8 mouse cellular contexts compared by ENCODE assay signal in the genomic region with DNA sequence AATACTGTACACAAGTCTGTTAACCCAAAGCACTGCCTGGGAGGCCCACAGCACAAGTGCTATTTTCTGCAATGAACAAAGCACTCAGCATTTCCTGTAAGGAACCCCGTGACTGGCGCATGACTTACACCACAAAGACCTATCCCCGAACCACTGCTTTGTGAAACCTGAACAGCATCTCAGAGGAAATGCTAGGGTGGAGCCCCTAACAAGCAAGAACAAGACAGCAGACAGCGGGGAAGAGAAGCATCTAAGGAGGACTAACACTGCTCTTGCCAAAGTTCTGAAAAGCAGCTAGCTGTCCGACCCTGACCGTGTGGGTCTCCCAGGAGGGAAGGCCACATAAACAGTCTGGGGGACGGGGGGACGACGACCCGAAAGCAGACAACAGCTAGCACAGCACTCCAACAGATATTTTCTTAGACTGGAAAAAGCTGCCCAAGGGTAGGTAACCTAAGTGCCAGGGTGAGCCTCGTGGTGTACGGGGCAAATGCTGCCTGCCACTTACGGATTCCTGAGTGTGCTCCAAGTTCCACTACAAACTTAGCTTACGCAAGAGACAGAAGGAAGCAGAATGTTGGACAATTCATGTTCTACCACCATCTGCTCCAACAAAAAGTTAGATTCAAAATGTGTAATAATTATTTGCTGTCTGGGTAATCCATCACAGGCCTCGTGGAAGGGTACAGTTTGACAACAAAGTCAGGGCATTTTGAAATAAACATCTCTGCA. TPM values are rescaled to one million over a fixed set of nuclear protein-coding genes. Genes with fewer than 3 reads are reported as not detected.
DNase-seq lines count a peak whose midpoint lies in the region; ATAC-seq lines count a peak whose summit lies in the region.

No protein-coding gene starts in this region.

- H3K9ac ChIP-seq in embryonic facial prominence, embryonic 13.5 days = 0 out of 2 replicates have a peak overlapping the region, but pooled peaks have one; percentile 27
- no peak overlapping the region; the same call in 1 of the 2 replicates for H3K9ac ChIP-seq in limb, embryonic 13.5 days

- no peak overlapping the region for H3K4me3 ChIP-seq in embryonic facial prominence, embryonic 13.5 days
- no peak overlapping the region for H3K4me3 ChIP-seq in limb, embryonic 13.5 days

- no peaks in the 10 kb centered on the region for H3K9me3 ChIP-seq in embryonic facial prominence, embryonic 13.5 days
- H3K9me3 ChIP-seq in limb, embryonic 13.5 days = no peaks in the 10 kb centered on the region

- 53% methylated on average over 15 of the region's 15 CpGs for WGBS in embryonic facial prominence, embryonic 13.5 days
- 67% methylated on average over 15 of the region's 15 CpGs for WGBS in limb, embryonic 13.5 days

- H3K27ac ChIP-seq in embryonic facial prominence, embryonic 13.5 days = peak overlapping the region; percentile 81
- H3K27ac ChIP-seq in limb, embryonic 13.5 days = 0 out of 2 replicates have a peak overlapping the region, but pooled peaks have one; percentile 12

- DNase-seq in right cerebral cortex, postnatal 10 days (ENCODE audit: low spot score in 2 of 2) = peak; percentile 37 to 53
- DNase-seq in right cerebral cortex, adult 18-20 months = no peak
- DNase-seq in naive thymus-derived CD4-positive, alpha-beta T cell, adult 2 months (ENCODE audit: low read depth) = peak; percentile 94
- DNase-seq in yolk sac, embryonic 10.5 days (ENCODE audit: low spot score) = no peak
- no peak for DNase-seq in cerebellum, postnatal 4 days (ENCODE audit: low spot score in 2 of 2)

- ATAC-seq in embryonic facial prominence, embryonic 13.5 days (ENCODE audit: insufficient number of reproducible peaks, insufficient read depth, low FRiP score, low TSS enrichment, low read depth) = no peak
- ATAC-seq in hematopoietic stem cell, adult 5-6 weeks (replicated peaks in 1 of 2; ENCODE audit: insufficient read depth in 1 of 2, low FRiP score in 2 of 2, low TSS enrichment in 1 of 2, low read depth in 1 of 2, poor library complexity in 2 of 2, severe bottlenecking in 2 of 2) = peak; percentile 86 to 88
- no peak for ATAC-seq in limb, embryonic 13.5 days (ENCODE audit: low FRiP score, low read depth)

- peaks cover 34% of the 10 kb centered on the region for H3K4me1 ChIP-seq in embryonic facial prominence, embryonic 13.5 days
- H3K4me1 ChIP-seq in limb, embryonic 13.5 days = peaks cover 40% of the 10 kb centered on the region

- H3K4me2 ChIP-seq in embryonic facial prominence, embryonic 13.5 days = peak overlapping the region; percentile 18; the same call in 1 of the 2 replicates
- 0 out of 2 replicates have a peak overlapping the region, but pooled peaks have one; percentile 15 for H3K4me2 ChIP-seq in limb, embryonic 13.5 days (replicated peaks)

- H3K27me3 ChIP-seq in embryonic facial prominence, embryonic 13.5 days = no peaks in the 10 kb centered on the region
- H3K27me3 ChIP-seq in limb, embryonic 13.5 days = no peaks in the 10 kb centered on the region

- peaks cover 7% of the 10 kb centered on the region for H3K36me3 ChIP-seq in embryonic facial prominence, embryonic 13.5 days
- H3K36me3 ChIP-seq in limb, embryonic 13.5 days = peaks cover 8% of the 10 kb centered on the region

RNA-seq across cellular contexts. Expression of a gene that starts 21.3 kb away (rescaled TPM):
- 39.4 and 41.5 TPM in 2 replicates for polyA plus RNA-seq in embryonic facial prominence, embryonic 13.5 days (2015; fragmentation: Nextera tagmentation; extraction: Ambion mirVana)
- total RNA-seq in hematopoietic stem cell, adult 5-6 weeks (2017) = 79.5 and 81.9 TPM in 2 replicates
- 32.7 and 34.1 TPM in 2 replicates for polyA plus RNA-seq in limb, embryonic 13.5 days (2015; fragmentation: Nextera tagmentation; extraction: Ambion mirVana)

RNA-seq across cellular contexts. Expression of a gene that starts 24.1 kb away (rescaled TPM):
- 269 and 343 TPM in 2 replicates for polyA plus RNA-seq in embryonic facial prominence, embryonic 13.5 days (2015; fragmentation: Nextera tagmentation; extraction: Ambion mirVana)
- 217 and 447 TPM in 2 replicates for total RNA-seq in hematopoietic stem cell, adult 5-6 weeks (2017)
- 344 and 364 TPM in 2 replicates for polyA plus RNA-seq in limb, embryonic 13.5 days (2015; fragmentation: Nextera tagmentation; extraction: Ambion mirVana)

Comparison
In these comparisons a context has a peak if more than half of its experiments do, and no peak if none do; other contexts are left out.
1. DNase-seq: peak in right cerebral cortex, postnatal 10 days (2 of 2) and naive thymus-derived CD4-positive, alpha-beta T cell, adult 2 months (single experiment); none in right cerebral cortex, adult 18-20 months (single experiment), yolk sac, embryonic 10.5 days (single experiment) and cerebellum, postnatal 4 days (0 of 2).
2. ATAC-seq: peak in hematopoietic stem cell, adult 5-6 weeks (2 of 2); none in embryonic facial prominence, embryonic 13.5 days (single experiment) and limb, embryonic 13.5 days (single experiment).